ENCODE assay signal across 7 mouse cellular contexts in the genomic region with DNA sequence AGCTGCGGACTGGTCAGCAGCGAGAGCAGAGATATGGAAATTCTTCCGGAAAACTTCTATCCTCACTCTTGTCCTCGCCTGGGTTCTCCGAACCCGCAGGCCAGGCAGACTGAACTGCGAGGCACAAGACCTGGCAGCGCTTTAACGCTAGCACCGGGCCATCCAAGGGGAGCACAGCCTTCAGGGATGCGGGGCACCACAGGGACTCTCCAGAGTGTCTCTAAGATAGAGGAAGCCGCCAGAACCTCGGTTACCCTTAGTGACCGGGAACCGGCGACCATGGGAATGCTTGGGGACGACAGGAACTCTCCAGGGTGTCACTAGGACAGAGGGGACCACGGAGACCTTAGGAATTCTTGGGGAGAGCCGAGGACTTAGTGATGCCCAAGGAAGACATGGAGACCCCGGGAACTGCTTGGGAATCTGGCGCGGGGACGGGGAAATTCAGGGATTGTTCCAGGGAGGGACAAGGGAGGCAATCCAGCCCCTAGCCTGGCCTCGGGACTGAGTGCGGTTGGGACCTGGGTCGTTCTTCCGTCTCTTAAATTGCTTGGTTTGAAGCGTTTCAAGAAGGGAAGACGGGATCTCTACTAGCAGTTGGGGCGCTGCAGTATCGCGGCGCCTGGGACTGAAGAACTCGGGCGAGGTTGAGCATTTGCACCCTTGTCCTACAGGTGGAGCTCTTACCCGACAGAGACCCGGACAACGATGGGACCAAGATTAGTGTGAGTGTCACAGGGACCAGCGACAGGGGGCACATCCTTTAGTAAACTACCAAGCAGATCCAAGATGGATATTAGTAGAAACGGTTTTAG. TPM values are rescaled to one million over a fixed set of nuclear protein-coding genes. Genes with fewer than 3 reads are reported as not detected.
DNase-seq lines count a peak whose midpoint lies in the region; ATAC-seq and TF ChIP-seq lines count a peak whose summit lies in the region.

No protein-coding gene starts in this region.

- under 1% methylated on average over 40 of the region's 40 CpGs for WGBS in intestine, postnatal 0 days
- under 1% methylated on average over 40 of the region's 40 CpGs for WGBS in midbrain, embryonic 10.5 days
- WGBS in small intestine, adult 2 months: 3% methylated on average over 40 of the region's 40 CpGs

- peak; percentile 45; the same call in 1 of the 2 replicates for ATAC-seq in intestine, postnatal 0 days

- H3K4me3 ChIP-seq in cortical plate, adult 2 months (ENCODE audit: insufficient read depth, low read length): peak overlapping the region; percentile 93
- H3K4me3 ChIP-seq in intestine, postnatal 0 days (ENCODE audit: low read depth, low read length): peak overlapping the region; percentile 30
- H3K4me3 ChIP-seq in midbrain, embryonic 10.5 days: peak overlapping the region; percentile 64
- H3K4me3 ChIP-seq in small intestine, adult 2 months (ENCODE audit: low read depth, low read length): peak overlapping the region; percentile 19; the same call in 1 of the 2 replicates

- peak overlapping the region; percentile 7; the same call in 1 of the 2 replicates for H3K9ac ChIP-seq in intestine, postnatal 0 days (ENCODE audit: low read depth, low read length)

- H3K27me3 ChIP-seq in intestine, postnatal 0 days (replicated peaks; ENCODE audit: control insufficient read depth, insufficient read depth, low read length): peaks cover 38% of the 10 kb centered on the region
- peaks cover 51% of the 10 kb centered on the region for H3K27me3 ChIP-seq in midbrain, embryonic 10.5 days (ENCODE audit: low read depth, poor library complexity, severe bottlenecking)
- H3K27me3 ChIP-seq in small intestine, adult 2 months (ENCODE audit: control insufficient read depth, insufficient read depth, low read length): peaks cover 24% of the 10 kb centered on the region

- intact Hi-C loops in left cerebral cortex, postnatal 25 days (cut with DNase I): loop anchor here (2.0 kb wide), 1 partner anchor 142 kb away; no protein-coding TSS in a partner anchor

- H3K27ac ChIP-seq in cortical plate, adult 2 months (ENCODE audit: insufficient read depth, low read length): peak overlapping the region; percentile 74
- H3K27ac ChIP-seq in intestine, postnatal 0 days (ENCODE audit: low read depth, low read length): no peak overlapping the region
- H3K27ac ChIP-seq in midbrain, embryonic 10.5 days (replicated peaks): peak overlapping the region; percentile 61
- no peak overlapping the region for H3K27ac ChIP-seq in small intestine, adult 2 months (ENCODE audit: insufficient read depth, low read depth, low read length)

- no peaks in the 10 kb centered on the region for H3K36me3 ChIP-seq in intestine, postnatal 0 days (ENCODE audit: control insufficient read depth, insufficient read depth)
- H3K36me3 ChIP-seq in midbrain, embryonic 10.5 days: no peaks in the 10 kb centered on the region
- no peaks in the 10 kb centered on the region for H3K36me3 ChIP-seq in small intestine, adult 2 months (ENCODE audit: control insufficient read depth, insufficient read depth, low read length)

- TF ChIP-seq CTCF in cortical plate, adult 2 months (IDR thresholded peaks at IDR 0.05; ENCODE audit: extremely low read depth, insufficient read depth, low read length): peak; percentile 69
- peak; percentile 72 for TF ChIP-seq CTCF in intestine, postnatal 0 days (IDR thresholded peaks at IDR 0.05; ENCODE audit: low read depth)
- no peak for TF ChIP-seq CTCF in small intestine, adult 2 months (IDR thresholded peaks at IDR 0.05; ENCODE audit: extremely low read depth, insufficient read length, insufficient replicate concordance, low read depth, low read length)

- no peaks in the 10 kb centered on the region; the same call in 1 of the 2 replicates for H3K4me1 ChIP-seq in cortical plate, adult 2 months (ENCODE audit: control insufficient read depth, insufficient read depth, low read length)
- no peaks in the 10 kb centered on the region for H3K4me1 ChIP-seq in intestine, postnatal 0 days (replicated peaks; ENCODE audit: control insufficient read depth, insufficient read depth, low read length)
- peaks cover 24% of the 10 kb centered on the region for H3K4me1 ChIP-seq in midbrain, embryonic 10.5 days
- H3K4me1 ChIP-seq in small intestine, adult 2 months (ENCODE audit: control insufficient read depth, insufficient read depth, insufficient read length, low read length): peaks cover 2% of the 10 kb centered on the region

- peak; percentile 49; the same call in 1 of the 2 replicates for TF ChIP-seq POLR2A in cortical plate, adult 2 months (IDR thresholded peaks at IDR 0.05; ENCODE audit: extremely low read depth, insufficient read depth, low read length)
- no peak for TF ChIP-seq POLR2A in small intestine, adult 2 months (IDR thresholded peaks at IDR 0.05; ENCODE audit: low read depth, low read length)

- peak; percentile 93 for DNase-seq in brain, adult 2 months (ENCODE audit: low read depth, low spot score)
- peak; percentile 64 for DNase-seq in gastrocnemius, postnatal 10 days
- peak; percentile 81 to 89 for DNase-seq in left cerebral cortex, postnatal 25 days (ENCODE audit: low spot score in 2 of 2)
- DNase-seq in midbrain, embryonic 10.5 days (ENCODE audit: low spot score): peak; percentile 80

- peak overlapping the region; percentile 61 for H3K4me2 ChIP-seq in intestine, postnatal 0 days (replicated peaks; ENCODE audit: low read depth)

- no peaks in the 10 kb centered on the region for H3K9me3 ChIP-seq in intestine, postnatal 0 days (ENCODE audit: control insufficient read depth)
- no peaks in the 10 kb centered on the region for H3K9me3 ChIP-seq in midbrain, embryonic 10.5 days (replicated peaks)

RNA-seq across cellular contexts. Expression of a gene that starts 3.4 kb away (rescaled TPM):
- 84.1 and 86.2 TPM in 2 replicates for polyA plus RNA-seq in cortical plate, adult 2 months (2012; rRNA removed)
- 1 to 10 TPM; 1.3 to 1.5 TPM for total RNA-seq in gastrocnemius, postnatal 10 days (2021)
- polyA plus RNA-seq in intestine, postnatal 0 days (2015; fragmentation: Nextera tagmentation; extraction: Ambion mirVana): 1.1 TPM in 2 replicates
- total RNA-seq in left cerebral cortex, postnatal 25 days (2021): 100 to 1,000 TPM; 144 TPM
- polyA plus RNA-seq in midbrain, embryonic 10.5 days (2016; fragmentation: Nextera tagmentation; extraction: Ambion mirVana): 0.83 and 3.3 TPM in 2 replicates
- not detected in 2 replicates for polyA plus RNA-seq in small intestine, adult 2 months (2012; rRNA removed)

Comparison
In these comparisons a context has a peak if more than half of its experiments do, and no peak if none do; other contexts are left out.
1. H3K27ac ChIP-seq: peak in cortical plate, adult 2 months (single experiment) and midbrain, embryonic 10.5 days (single experiment); none in intestine, postnatal 0 days (single experiment) and small intestine, adult 2 months (single experiment).
2. H3K4me3 ChIP-seq: peak in every context shown above with its lines; median percentile 93 in cortical plate, adult 2 months; 64 in midbrain, embryonic 10.5 days; 30 in intestine, postnatal 0 days; 19 in small intestine, adult 2 months.
3. RNA of a gene that starts 3.4 kb away (polyA plus RNA-seq): 84.1 to 86.2 TPM in cortical plate, adult 2 months; 1.1 TPM in intestine, postnatal 0 days, 0.83 to 3.3 TPM in midbrain, embryonic 10.5 days and not detected in small intestine, adult 2 months; every median in the first group is over 10 times any median in the second.
4. Peak in every context shown above with its lines, with median percentiles within 50 percentile points of each other: DNase-seq.